Mouse (Mus musculus) kidney, embryonic 15.5 days (tissue): Measurements from ENCODE around the gene Filip1l. TPM values are rescaled to one million over a fixed set of nuclear protein-coding genes. Genes with fewer than 3 reads are reported as not detected.

Source experiments
- ATAC-seq: fragments of 200-750 bp; cut with Nextera tagmentation; replicated peaks from 2 replicates; pipeline ENCODE4 v1.8.0; 2017; ENCODE audit warnings: moderate TSS enrichment; ENCODE audit not compliant: low FRiP score
- H3K27ac ChIP-seq: fragments of 300-500 bp; sonication (generic); 2 replicates; pipeline ENCODE4 v1.5.1; 2015; ENCODE audit warnings: mild to moderate bottlenecking, inconsistent platforms
- H3K27me3 ChIP-seq: fragments of 300-500 bp; sonication (generic); 2 replicates; pipeline ENCODE4 v1.6.1; 2015; ENCODE audit warnings: inconsistent platforms
- H3K36me3 ChIP-seq: fragments of 300-500 bp; sonication (generic); 2 replicates; pipeline ENCODE4 v1.6.1; 2015; ENCODE audit warnings: inconsistent platforms
- H3K4me1 ChIP-seq: fragments of 300-500 bp; sonication (generic); 2 replicates; pipeline ENCODE4 v1.6.1; 2015; ENCODE audit warnings: inconsistent platforms
- H3K4me2 ChIP-seq: fragments of 300-500 bp; sonication (generic); 2 replicates; pipeline ENCODE4 v1.6.1; 2015; ENCODE audit warnings: moderate library complexity, mild to moderate bottlenecking, inconsistent platforms
- H3K4me3 ChIP-seq: fragments of 300-500 bp; sonication (generic); replicated peaks from 2 replicates; pipeline ENCODE4 v1.5.1; 2015; ENCODE audit warnings: mild to moderate bottlenecking, inconsistent platforms
- H3K9ac ChIP-seq: fragments of 300-500 bp; sonication (generic); 2 replicates; pipeline ENCODE4 v1.6.1; 2015; ENCODE audit warnings: mild to moderate bottlenecking, inconsistent platforms
- H3K9me3 ChIP-seq: fragments of 300-500 bp; sonication (generic); replicated peaks from 2 replicates; pipeline ENCODE4 v1.6.1; 2016; ENCODE audit warnings: inconsistent platforms
- WGBS: fragments of 180-500 bp; shearing (Covaris S2); methylation state at CpG from one replicate; pipeline ENCODE4 v1.1.7; 2015; ENCODE audit warnings: mixed read lengths; 5-methylcytosine and 5-hydroxymethylcytosine counted together
- polyA plus RNA-seq: library from polyadenylated mRNA; unstranded; fragments of >200 nt; fragmentation: Nextera tagmentation; extraction: Ambion mirVana; gene quantifications from 2 replicates; pipeline ENCODE4 v1.2.1, GENCODE M21; 2015

Filip1l gene
- polyA plus RNA-seq, 1 experiment from 2014 or later = 24.2 TPM

- ATAC-seq = no peak
- H3K9me3 ChIP-seq = no peaks in the 10 kb centered on the region
- no peak overlapping the region for H3K27ac ChIP-seq
- H3K4me2 ChIP-seq = no peak overlapping the region
- WGBS = 88% methylated on average over 6 of the region's 6 CpGs
- H3K36me3 ChIP-seq = no peaks in the 10 kb centered on the region
- H3K9ac ChIP-seq = no peak overlapping the region
- H3K4me3 ChIP-seq = no peak overlapping the region
- peaks cover 7% of the 10 kb centered on the region for H3K4me1 ChIP-seq
- peaks cover 6% of the 10 kb centered on the region for H3K27me3 ChIP-seq
Observed at GRCm38 (mm10) chr16:57357011-57357410, 4.1 kb downstream of the Filip1l start.

GRCm38 (mm10) chr16:57359251-57359650 lies 6.4 kb downstream of the Filip1l start:
- peaks cover 19% of the 10 kb centered on the region for H3K4me1 ChIP-seq
- H3K36me3 ChIP-seq = no peaks in the 10 kb centered on the region
- H3K4me3 ChIP-seq = no peak overlapping the region
- WGBS = 89% methylated on average over 10 of the region's 10 CpGs
- H3K4me2 ChIP-seq = no peak overlapping the region
- ATAC-seq = no peak
- H3K9me3 ChIP-seq = no peaks in the 10 kb centered on the region
- peaks cover 6% of the 10 kb centered on the region for H3K27me3 ChIP-seq
- no peak overlapping the region for H3K9ac ChIP-seq
- H3K27ac ChIP-seq = no peak overlapping the region

- H3K36me3 ChIP-seq = no peaks in the 10 kb centered on the region
- no peak overlapping the region for H3K9ac ChIP-seq
- no peaks in the 10 kb centered on the region for H3K9me3 ChIP-seq
- H3K4me1 ChIP-seq = peaks cover 28% of the 10 kb centered on the region
- H3K27ac ChIP-seq = no peak overlapping the region
- 92% methylated on average over 3 of the region's 3 CpGs for WGBS
- H3K27me3 ChIP-seq = peaks cover 6% of the 10 kb centered on the region
- H3K4me2 ChIP-seq = no peak overlapping the region
- H3K4me3 ChIP-seq = no peak overlapping the region
- no peak for ATAC-seq
Observed at GRCm38 (mm10) chr16:57360785-57361184, 7.9 kb downstream of the Filip1l start.

- H3K36me3 ChIP-seq = no peaks in the 10 kb centered on the region
- H3K27ac ChIP-seq = peak overlapping the region; percentile 25; the same call in 1 of the 2 replicates
- no peak overlapping the region for H3K9ac ChIP-seq
- H3K4me3 ChIP-seq = no peak overlapping the region
- peaks cover 6% of the 10 kb centered on the region for H3K27me3 ChIP-seq
- peaks cover 45% of the 10 kb centered on the region for H3K4me1 ChIP-seq
- 33% methylated on average over 18 of the region's 18 CpGs for WGBS
- H3K9me3 ChIP-seq = no peaks in the 10 kb centered on the region
- ATAC-seq = peak; percentile 78
- peak overlapping the region; percentile 41 for H3K4me2 ChIP-seq
Observed at GRCm38 (mm10) chr16:57362679-57363401, 9.9 kb downstream of the Filip1l start.

- no peak overlapping the region for H3K4me2 ChIP-seq
- no peak overlapping the region for H3K4me3 ChIP-seq
- 73% methylated on average over 7 of the region's 7 CpGs for WGBS
- no peaks in the 10 kb centered on the region for H3K36me3 ChIP-seq
- H3K4me1 ChIP-seq = peaks cover 56% of the 10 kb centered on the region
- peaks cover 6% of the 10 kb centered on the region for H3K27me3 ChIP-seq
- no peaks in the 10 kb centered on the region for H3K9me3 ChIP-seq
- H3K9ac ChIP-seq = no peak overlapping the region
- 0 out of 2 replicates have a peak overlapping the region, but pooled peaks have one; percentile 20 for H3K27ac ChIP-seq
- ATAC-seq = no peak
Observed at GRCm38 (mm10) chr16:57364498-57364897, 11.6 kb downstream of the Filip1l start.

GRCm38 (mm10) chr16:57366141-57366540 lies 13.2 kb downstream of the Filip1l start:
- H3K27me3 ChIP-seq = no peaks in the 10 kb centered on the region; the same call in 1 of the 2 replicates
- H3K9ac ChIP-seq = no peak overlapping the region
- H3K4me1 ChIP-seq = peaks cover 66% of the 10 kb centered on the region
- WGBS = 15% methylated on average over 6 of the region's 6 CpGs
- no peaks in the 10 kb centered on the region for H3K36me3 ChIP-seq
- peak overlapping the region; percentile 61 for H3K27ac ChIP-seq
- no peaks in the 10 kb centered on the region for H3K9me3 ChIP-seq
- no peak overlapping the region for H3K4me2 ChIP-seq
- ATAC-seq = peak; percentile 72
- no peak overlapping the region for H3K4me3 ChIP-seq

GRCm38 (mm10) chr16:57366941-57367694 lies 14.2 kb downstream of the Filip1l start:
- Histone ChIP-seq H3K27ac (peak overlapping the region; percentile 76), H3K4me2 (no peak overlapping the region; the same call in 1 of the 2 replicates), H3K4me3 (no peak overlapping the region), H3K9me3 (no peaks in the 10 kb centered on the region), H3K4me1 (peaks cover 66% of the 10 kb centered on the region), H3K27me3 (no peaks in the 10 kb centered on the region; the same call in 1 of the 2 replicates), H3K36me3 (no peaks in the 10 kb centered on the region), H3K9ac (no peak overlapping the region)
- 25% methylated on average over 18 of the region's 18 CpGs for WGBS
- no peak; the same call in 1 of the 2 replicates for ATAC-seq

GRCm38 (mm10) chr16:57369846-57370496 lies 17.1 kb downstream of the Filip1l start:
- Histone ChIP-seq H3K4me2 (no peak overlapping the region), H3K9me3 (no peaks in the 10 kb centered on the region), H3K27ac (peak overlapping the region; percentile 42; the same call in 1 of the 2 replicates), H3K36me3 (no peaks in the 10 kb centered on the region), H3K4me1 (peaks cover 46% of the 10 kb centered on the region), H3K27me3 (no peaks in the 10 kb centered on the region), H3K4me3 (no peak overlapping the region), H3K9ac (no peak overlapping the region)
- no peak for ATAC-seq
- WGBS = 57% methylated on average over 8 of the region's 8 CpGs

- no peak overlapping the region for H3K27ac ChIP-seq
- no peaks in the 10 kb centered on the region for H3K9me3 ChIP-seq
- no peak for ATAC-seq
- no peak overlapping the region for H3K9ac ChIP-seq
- no peaks in the 10 kb centered on the region for H3K27me3 ChIP-seq
- no peaks in the 10 kb centered on the region for H3K36me3 ChIP-seq
- 34% methylated on average over 3 of the region's 3 CpGs for WGBS
- H3K4me3 ChIP-seq = no peak overlapping the region
- no peak overlapping the region for H3K4me2 ChIP-seq
- peaks cover 28% of the 10 kb centered on the region for H3K4me1 ChIP-seq
Observed at GRCm38 (mm10) chr16:57372156-57372555, 19.3 kb downstream of the Filip1l start.

GRCm38 (mm10) chr16:57375248-57375837 lies 22.4 kb downstream of the Filip1l start:
- peaks cover 3% of the 10 kb centered on the region for H3K4me1 ChIP-seq
- no peak overlapping the region for H3K9ac ChIP-seq
- no peak overlapping the region for H3K27ac ChIP-seq
- no peaks in the 10 kb centered on the region for H3K27me3 ChIP-seq
- H3K36me3 ChIP-seq = no peaks in the 10 kb centered on the region
- no peak for ATAC-seq
- no peak overlapping the region for H3K4me2 ChIP-seq
- no peak overlapping the region for H3K4me3 ChIP-seq
- H3K9me3 ChIP-seq = no peaks in the 10 kb centered on the region
- 85% methylated on average over 7 of the region's 7 CpGs for WGBS

GRCm38 (mm10) chr16:57378631-57379330 lies 25.9 kb downstream of the Filip1l start:
- Histone ChIP-seq H3K4me2 (no peak overlapping the region), H3K4me1 (peaks cover 5% of the 10 kb centered on the region; the same call in 1 of the 2 replicates), H3K27ac (no peak overlapping the region), H3K27me3 (no peaks in the 10 kb centered on the region), H3K4me3 (no peak overlapping the region), H3K9me3 (no peaks in the 10 kb centered on the region), H3K9ac (no peak overlapping the region), H3K36me3 (no peaks in the 10 kb centered on the region)
- ATAC-seq = no peak
- WGBS = 91% methylated on average over 9 of the region's 9 CpGs
